Mouse (Mus musculus): ENCODE measurements around the gene Rab35. TPM values are rescaled to one million over a fixed set of nuclear protein-coding genes. Genes with fewer than 3 reads are reported as not detected.

The Rab35 gene
- polyA plus RNA-seq, 1 experiment from 2014 or later = 4.4 TPM

DNA sequence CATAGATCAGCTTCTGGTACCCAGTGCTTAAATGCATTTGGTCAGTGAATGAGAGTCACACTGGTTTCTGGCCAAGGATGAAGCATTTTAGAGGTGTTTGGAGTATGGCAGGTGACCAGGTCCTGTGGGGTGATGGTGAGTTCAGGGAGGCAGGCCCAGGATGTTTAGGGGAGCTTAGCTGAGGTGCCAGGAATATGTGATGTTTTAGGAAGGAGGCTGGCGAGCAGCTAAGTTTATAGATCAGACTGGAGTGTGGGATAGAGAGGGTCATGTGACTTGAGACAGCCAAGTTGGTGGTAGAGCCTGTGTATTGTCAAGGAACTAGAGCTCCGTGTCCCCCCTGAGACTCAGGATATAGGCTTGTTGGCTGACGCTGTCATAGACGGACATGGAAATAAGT is 1.4 kb downstream of the Rab35 start:
- Histone ChIP-seq H3K27me3 (ENCODE audit: control insufficient read depth, insufficient read depth, low read length) (no peaks in the 10 kb centered on the region), H3K4me2 (ENCODE audit: low read depth, low read length) (peak overlapping the region; percentile 65), H3K4me3 (replicated peaks; ENCODE audit: low read length) (peak overlapping the region; percentile 76), H3K4me1 (ENCODE audit: control insufficient read depth, insufficient read depth, low read length) (peaks cover 23% of the 10 kb centered on the region), H3K9ac (ENCODE audit: low read length) (peak overlapping the region; percentile 96), H3K36me3 (ENCODE audit: control insufficient read depth, insufficient read depth, low read length) (no peaks in the 10 kb centered on the region), H3K27ac (ENCODE audit: low read length) (0 out of 2 replicates have a peak overlapping the region, but pooled peaks have one; percentile 10), H3K9me3 (replicated peaks; ENCODE audit: control insufficient read depth, low read length) (no peaks in the 10 kb centered on the region)
- ATAC-seq (ENCODE audit: insufficient read depth, low FRiP score) = no peak
- WGBS = 53% methylated on average over 4 of the region's 4 CpGs

GRCm38 (mm10) chr5:115634046-115634445 is 2.3 kb downstream of the Rab35 start:
- no peak overlapping the region for H3K9ac ChIP-seq (ENCODE audit: low read length)
- WGBS = 84% methylated on average over 8 of the region's 8 CpGs
- H3K4me1 ChIP-seq (ENCODE audit: control insufficient read depth, insufficient read depth, low read length) = peaks cover 23% of the 10 kb centered on the region
- no peak overlapping the region for H3K4me3 ChIP-seq (replicated peaks; ENCODE audit: low read length)
- no peaks in the 10 kb centered on the region for H3K9me3 ChIP-seq (replicated peaks; ENCODE audit: control insufficient read depth, low read length)
- peaks cover 7% of the 10 kb centered on the region for H3K36me3 ChIP-seq (ENCODE audit: control insufficient read depth, insufficient read depth, low read length)
- H3K4me2 ChIP-seq (ENCODE audit: low read depth, low read length) = no peak overlapping the region
- no peak overlapping the region for H3K27ac ChIP-seq (ENCODE audit: low read length)
- H3K27me3 ChIP-seq (ENCODE audit: control insufficient read depth, insufficient read depth, low read length) = no peaks in the 10 kb centered on the region
- ATAC-seq (ENCODE audit: insufficient read depth, low FRiP score) = no peak

DNA sequence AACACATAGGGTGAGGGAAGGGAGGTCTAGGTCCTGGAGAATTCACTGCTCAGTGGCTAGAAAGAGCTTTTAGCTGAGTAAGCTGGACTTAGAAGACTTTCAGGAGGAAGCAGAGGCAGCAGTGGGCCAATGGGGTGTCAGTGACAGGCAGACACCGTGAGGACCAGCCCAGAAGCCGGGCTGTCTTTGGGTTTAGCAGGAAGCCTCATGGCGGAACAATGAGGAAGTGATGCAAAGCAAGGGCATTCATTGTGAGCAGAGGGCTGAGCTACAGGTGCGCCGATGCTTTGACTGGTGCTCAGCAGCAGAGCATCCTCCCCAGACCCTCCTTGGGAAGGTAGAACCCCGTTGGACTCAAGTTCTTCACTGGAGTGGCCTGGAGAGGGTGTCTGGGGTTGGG is 3.8 kb downstream of the Rab35 start:
- H3K36me3 ChIP-seq (ENCODE audit: control insufficient read depth, insufficient read depth, low read length) = peaks cover 15% of the 10 kb centered on the region
- H3K4me2 ChIP-seq (ENCODE audit: low read depth, low read length) = no peak overlapping the region
- H3K4me1 ChIP-seq (ENCODE audit: control insufficient read depth, insufficient read depth, low read length) = peaks cover 21% of the 10 kb centered on the region
- no peaks in the 10 kb centered on the region for H3K9me3 ChIP-seq (replicated peaks; ENCODE audit: control insufficient read depth, low read length)
- no peaks in the 10 kb centered on the region for H3K27me3 ChIP-seq (ENCODE audit: control insufficient read depth, insufficient read depth, low read length)
- H3K27ac ChIP-seq (ENCODE audit: low read length) = no peak overlapping the region
- no peak overlapping the region for H3K9ac ChIP-seq (ENCODE audit: low read length)
- 71% methylated on average over 6 of the region's 6 CpGs for WGBS
- no peak overlapping the region for H3K4me3 ChIP-seq (replicated peaks; ENCODE audit: low read length)
- ATAC-seq (ENCODE audit: insufficient read depth, low FRiP score) = no peak

DNA sequence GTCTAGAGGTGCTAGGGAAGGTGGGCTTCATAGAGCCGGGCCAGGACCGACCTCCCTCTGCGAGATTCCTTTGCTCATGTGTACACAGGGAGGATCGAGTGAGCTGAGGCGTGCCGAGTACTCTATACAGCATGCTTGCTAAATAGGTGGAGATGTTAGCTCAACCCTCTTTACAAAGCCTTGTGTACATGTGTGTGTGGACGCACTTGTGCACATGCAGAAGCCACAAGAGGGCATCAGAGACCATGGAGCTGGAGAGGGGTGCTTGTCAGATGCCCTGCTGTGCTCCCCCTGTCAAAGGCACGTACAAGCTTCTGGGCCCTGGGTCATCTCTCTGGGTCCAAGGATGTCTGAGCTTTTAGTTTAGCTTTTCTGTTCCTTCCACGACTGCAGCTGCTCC is 12.5 kb downstream of the Rab35 start:
- Histone ChIP-seq H3K36me3 (ENCODE audit: control insufficient read depth, insufficient read depth, low read length) (peaks cover 23% of the 10 kb centered on the region; the same call in 1 of the 2 replicates), H3K4me1 (ENCODE audit: control insufficient read depth, insufficient read depth, low read length) (no peaks in the 10 kb centered on the region), H3K9me3 (replicated peaks; ENCODE audit: control insufficient read depth, low read length) (no peaks in the 10 kb centered on the region), H3K27me3 (ENCODE audit: control insufficient read depth, insufficient read depth, low read length) (no peaks in the 10 kb centered on the region), H3K9ac (ENCODE audit: low read length) (no peak overlapping the region), H3K4me3 (replicated peaks; ENCODE audit: low read length) (no peak overlapping the region), H3K27ac (ENCODE audit: low read length) (peak overlapping the region; percentile 46; the same call in 1 of the 2 replicates), H3K4me2 (ENCODE audit: low read depth, low read length) (no peak overlapping the region)
- peak; percentile 79; the same call in 1 of the 2 replicates for ATAC-seq (ENCODE audit: insufficient read depth, low FRiP score)
- WGBS = 69% methylated on average over 9 of the region's 9 CpGs

- 0 out of 2 replicates have a peak, but pooled peaks cover 10% of the 10 kb centered on the region for H3K4me1 ChIP-seq (ENCODE audit: control insufficient read depth, insufficient read depth, low read length)
- H3K27ac ChIP-seq (ENCODE audit: low read length) = no peak overlapping the region
- no peak for ATAC-seq (ENCODE audit: insufficient read depth, low FRiP score)
These were observed 17.2 kb downstream of the Rab35 start for GRCm38 (mm10) chr5:115648876-115649275.

GRCm38 (mm10) chr5:115649699-115650098 is 18.0 kb downstream of the Rab35 start:
- no peak overlapping the region for H3K27ac ChIP-seq (ENCODE audit: low read length)
- no peak for ATAC-seq (ENCODE audit: insufficient read depth, low FRiP score)

More at GRCm38 (mm10) chr5:115648876-115649275, 17.2 kb downstream of the Rab35 start:
- Histone ChIP-seq H3K4me3 (replicated peaks; ENCODE audit: low read length) (no peak overlapping the region), H3K36me3 (ENCODE audit: control insufficient read depth, insufficient read depth, low read length) (peaks cover 12% of the 10 kb centered on the region; the same call in 1 of the 2 replicates), H3K9ac (ENCODE audit: low read length) (no peak overlapping the region; the same call in 1 of the 2 replicates), H3K27me3 (ENCODE audit: control insufficient read depth, insufficient read depth, low read length) (no peaks in the 10 kb centered on the region), H3K9me3 (replicated peaks; ENCODE audit: control insufficient read depth, low read length) (no peaks in the 10 kb centered on the region), H3K4me2 (ENCODE audit: low read depth, low read length) (no peak overlapping the region)
- WGBS = 69% methylated on average over 3 of the region's 3 CpGs

GRCm38 (mm10) chr5:115650885-115651284 is 19.2 kb downstream of the Rab35 start:
- no peaks in the 10 kb centered on the region for H3K27me3 ChIP-seq (ENCODE audit: control insufficient read depth, insufficient read depth, low read length)
- H3K36me3 ChIP-seq (ENCODE audit: control insufficient read depth, insufficient read depth, low read length) = peaks cover 3% of the 10 kb centered on the region; the same call in 1 of the 2 replicates
- H3K4me1 ChIP-seq (ENCODE audit: control insufficient read depth, insufficient read depth, low read length) = 0 out of 2 replicates have a peak, but pooled peaks cover 10% of the 10 kb centered on the region
- no peak for ATAC-seq (ENCODE audit: insufficient read depth, low FRiP score)
- H3K9me3 ChIP-seq (replicated peaks; ENCODE audit: control insufficient read depth, low read length) = no peaks in the 10 kb centered on the region
- no peak overlapping the region for H3K4me3 ChIP-seq (replicated peaks; ENCODE audit: low read length)
- no peak overlapping the region for H3K9ac ChIP-seq (ENCODE audit: low read length)
- H3K4me2 ChIP-seq (ENCODE audit: low read depth, low read length) = no peak overlapping the region
- WGBS = 91% methylated on average over 10 of the region's 10 CpGs
- H3K27ac ChIP-seq (ENCODE audit: low read length) = no peak overlapping the region

More at GRCm38 (mm10) chr5:115649699-115650098, 18.0 kb downstream of the Rab35 start:
- Histone ChIP-seq H3K4me3 (replicated peaks; ENCODE audit: low read length) (no peak overlapping the region), H3K9me3 (replicated peaks; ENCODE audit: control insufficient read depth, low read length) (no peaks in the 10 kb centered on the region), H3K4me2 (ENCODE audit: low read depth, low read length) (no peak overlapping the region), H3K9ac (ENCODE audit: low read length) (no peak overlapping the region), H3K27me3 (ENCODE audit: control insufficient read depth, insufficient read depth, low read length) (no peaks in the 10 kb centered on the region), H3K4me1 (ENCODE audit: control insufficient read depth, insufficient read depth, low read length) (0 out of 2 replicates have a peak, but pooled peaks cover 10% of the 10 kb centered on the region), H3K36me3 (ENCODE audit: control insufficient read depth, insufficient read depth, low read length) (peaks cover 12% of the 10 kb centered on the region; the same call in 1 of the 2 replicates)
- WGBS = 83% methylated on average over 8 of the region's 8 CpGs

- WGBS = 84% methylated on average over 10 of the region's 10 CpGs
- Histone ChIP-seq H3K36me3 (ENCODE audit: control insufficient read depth, insufficient read depth, low read length) (peaks cover 3% of the 10 kb centered on the region; the same call in 1 of the 2 replicates), H3K4me3 (replicated peaks; ENCODE audit: low read length) (0 out of 2 replicates have a peak overlapping the region, but pooled peaks have one; percentile 50), H3K27me3 (ENCODE audit: control insufficient read depth, insufficient read depth, low read length) (no peaks in the 10 kb centered on the region), H3K9me3 (replicated peaks; ENCODE audit: control insufficient read depth, low read length) (no peaks in the 10 kb centered on the region), H3K4me2 (ENCODE audit: low read depth, low read length) (peak overlapping the region; percentile 78), H3K4me1 (ENCODE audit: control insufficient read depth, insufficient read depth, low read length) (0 out of 2 replicates have a peak, but pooled peaks cover 10% of the 10 kb centered on the region), H3K9ac (ENCODE audit: low read length) (peak overlapping the region; percentile 75), H3K27ac (ENCODE audit: low read length) (peak overlapping the region; percentile 91; the same call in 1 of the 2 replicates)
- no peak for ATAC-seq (ENCODE audit: insufficient read depth, low FRiP score)
These were observed 20.1 kb downstream of the Rab35 start for GRCm38 (mm10) chr5:115651821-115652220.

- Histone ChIP-seq H3K27ac (ENCODE audit: low read length) (peak overlapping the region; percentile 91), H3K4me2 (ENCODE audit: low read depth, low read length) (peak overlapping the region; percentile 78), H3K4me1 (ENCODE audit: control insufficient read depth, insufficient read depth, low read length) (0 out of 2 replicates have a peak, but pooled peaks cover 10% of the 10 kb centered on the region), H3K36me3 (ENCODE audit: control insufficient read depth, insufficient read depth, low read length) (no peaks in the 10 kb centered on the region), H3K9ac (ENCODE audit: low read length) (peak overlapping the region; percentile 75), H3K4me3 (replicated peaks; ENCODE audit: low read length) (peak overlapping the region; percentile 50), H3K9me3 (replicated peaks; ENCODE audit: control insufficient read depth, low read length) (no peaks in the 10 kb centered on the region), H3K27me3 (ENCODE audit: control insufficient read depth, insufficient read depth, low read length) (no peaks in the 10 kb centered on the region)
- ATAC-seq (ENCODE audit: insufficient read depth, low FRiP score) = peak; percentile 100
- WGBS = 3% methylated on average over 35 of the region's 35 CpGs
These were observed 21.2 kb downstream of the Rab35 start for GRCm38 (mm10) chr5:115652681-115653575.
